Mouse (Mus musculus) kidney, embryonic 15.5 days (tissue): Measurements from ENCODE around the gene Sned1. TPM values are rescaled to one million over a fixed set of nuclear protein-coding genes. Genes with fewer than 3 reads are reported as not detected.

Source experiments
- ATAC-seq: fragments of 200-750 bp; cut with Nextera tagmentation; replicated peaks from 2 replicates; pipeline ENCODE4 v1.8.0; 2017; ENCODE audit warnings: moderate TSS enrichment; ENCODE audit not compliant: low FRiP score
- H3K27ac ChIP-seq: fragments of 300-500 bp; sonication (generic); 2 replicates; pipeline ENCODE4 v1.5.1; 2015; ENCODE audit warnings: mild to moderate bottlenecking, inconsistent platforms
- H3K27me3 ChIP-seq: fragments of 300-500 bp; sonication (generic); 2 replicates; pipeline ENCODE4 v1.6.1; 2015; ENCODE audit warnings: inconsistent platforms
- H3K36me3 ChIP-seq: fragments of 300-500 bp; sonication (generic); 2 replicates; pipeline ENCODE4 v1.6.1; 2015; ENCODE audit warnings: inconsistent platforms
- H3K4me1 ChIP-seq: fragments of 300-500 bp; sonication (generic); 2 replicates; pipeline ENCODE4 v1.6.1; 2015; ENCODE audit warnings: inconsistent platforms
- H3K4me2 ChIP-seq: fragments of 300-500 bp; sonication (generic); 2 replicates; pipeline ENCODE4 v1.6.1; 2015; ENCODE audit warnings: moderate library complexity, mild to moderate bottlenecking, inconsistent platforms
- H3K4me3 ChIP-seq: fragments of 300-500 bp; sonication (generic); replicated peaks from 2 replicates; pipeline ENCODE4 v1.5.1; 2015; ENCODE audit warnings: mild to moderate bottlenecking, inconsistent platforms
- H3K9ac ChIP-seq: fragments of 300-500 bp; sonication (generic); 2 replicates; pipeline ENCODE4 v1.6.1; 2015; ENCODE audit warnings: mild to moderate bottlenecking, inconsistent platforms
- H3K9me3 ChIP-seq: fragments of 300-500 bp; sonication (generic); replicated peaks from 2 replicates; pipeline ENCODE4 v1.6.1; 2016; ENCODE audit warnings: inconsistent platforms
- WGBS: fragments of 180-500 bp; shearing (Covaris S2); methylation state at CpG from one replicate; pipeline ENCODE4 v1.1.7; 2015; ENCODE audit warnings: mixed read lengths; 5-methylcytosine and 5-hydroxymethylcytosine counted together
- polyA plus RNA-seq: library from polyadenylated mRNA; unstranded; fragments of >200 nt; fragmentation: Nextera tagmentation; extraction: Ambion mirVana; gene quantifications from 2 replicates; pipeline ENCODE4 v1.2.1, GENCODE M21; 2015

The Sned1 gene
- polyA plus RNA-seq, 1 experiment from 2014 or later = 14.7 TPM

DNA sequence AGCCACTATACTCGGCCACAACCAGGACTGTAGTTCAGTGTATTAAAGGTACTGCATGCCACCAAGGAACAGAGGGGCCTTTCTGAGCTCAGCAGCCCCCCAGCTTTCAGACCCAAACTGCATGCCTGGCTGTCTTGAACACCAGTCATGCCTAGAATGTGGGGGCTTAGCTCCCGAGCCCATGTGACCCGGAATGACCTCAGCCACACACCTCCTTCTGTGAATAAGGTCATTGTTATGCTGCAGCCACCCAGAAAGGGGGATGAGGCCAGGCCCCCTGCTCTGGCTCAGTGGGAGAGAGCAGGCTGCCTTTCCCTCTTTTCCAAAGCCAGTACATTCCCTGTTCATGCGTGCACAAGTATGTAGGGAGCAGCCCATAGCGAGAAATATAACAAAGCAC, 21.0 kb upstream of the Sned1 start:
- Histone ChIP-seq H3K4me1 (peaks cover 64% of the 10 kb centered on the region), H3K27me3 (no peaks in the 10 kb centered on the region), H3K4me3 (no peak overlapping the region), H3K36me3 (no peaks in the 10 kb centered on the region), H3K9ac (no peak overlapping the region), H3K9me3 (no peaks in the 10 kb centered on the region), H3K4me2 (no peak overlapping the region), H3K27ac (peak overlapping the region; percentile 51; the same call in 1 of the 2 replicates)
- ATAC-seq = no peak
- WGBS = 47% methylated on average over 5 of the region's 5 CpGs

DNA sequence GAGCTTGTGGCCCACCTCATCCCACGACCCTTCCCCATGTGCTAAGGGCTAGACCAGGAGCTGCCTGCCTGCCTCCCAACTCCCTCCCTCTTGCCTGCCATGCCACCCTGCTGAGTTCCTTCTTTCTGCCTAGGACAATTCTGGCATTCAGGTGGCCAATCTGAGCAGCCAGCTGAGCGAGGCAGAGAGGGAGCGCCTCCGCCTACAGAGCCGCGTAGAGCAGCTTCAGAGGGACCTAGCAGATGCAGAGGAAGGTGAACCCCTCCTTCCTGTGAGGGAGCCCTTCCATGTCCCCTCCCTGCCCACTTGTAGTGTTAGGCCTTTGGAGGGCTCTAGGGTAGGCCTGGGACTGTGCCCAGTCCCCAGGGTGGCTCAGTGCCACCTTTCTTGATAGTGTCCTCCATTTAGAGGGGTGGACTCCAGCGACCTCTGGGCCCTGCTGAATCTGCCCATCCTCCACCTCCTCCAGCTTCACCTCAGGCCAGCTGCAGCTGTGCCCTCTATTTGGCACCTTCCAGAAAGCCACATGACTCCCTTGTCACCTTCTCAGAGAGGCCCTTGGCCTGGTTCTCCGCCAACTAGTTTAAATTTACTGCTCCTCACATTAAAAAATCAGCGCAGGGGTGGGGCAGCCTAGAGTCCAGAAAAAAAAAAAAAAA, 18.7 kb upstream of the Sned1 start:
- Histone ChIP-seq H3K9me3 (no peaks in the 10 kb centered on the region), H3K27me3 (no peaks in the 10 kb centered on the region), H3K4me1 (peaks cover 40% of the 10 kb centered on the region), H3K27ac (no peak overlapping the region), H3K4me3 (no peak overlapping the region), H3K4me2 (no peak overlapping the region), H3K36me3 (no peaks in the 10 kb centered on the region), H3K9ac (no peak overlapping the region)
- no peak for ATAC-seq
- 64% methylated on average over 9 of the region's 9 CpGs for WGBS

DNA sequence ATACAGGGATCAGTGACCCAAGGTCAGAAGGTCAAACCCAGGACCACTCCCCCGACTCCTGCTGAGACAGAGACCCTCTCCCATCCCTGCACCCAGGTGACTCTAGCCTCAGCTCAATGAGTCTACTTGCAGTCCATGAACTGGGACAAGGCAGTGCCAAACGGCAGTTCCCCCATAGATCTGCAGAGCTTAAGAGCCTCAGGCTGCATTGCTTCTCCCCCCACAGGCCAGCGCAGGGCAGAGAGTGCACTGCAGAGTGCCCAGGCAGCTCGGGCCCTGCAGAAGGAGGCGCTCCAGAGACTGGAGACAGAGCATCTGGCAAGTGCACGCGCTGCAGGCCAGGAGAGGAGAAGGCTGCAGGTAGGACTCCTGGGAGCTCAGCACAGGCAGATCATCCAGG, 18.1 kb upstream of the Sned1 start:
- Histone ChIP-seq H3K4me2 (no peak overlapping the region), H3K4me1 (peaks cover 35% of the 10 kb centered on the region), H3K27me3 (no peaks in the 10 kb centered on the region), H3K9me3 (no peaks in the 10 kb centered on the region), H3K9ac (no peak overlapping the region), H3K36me3 (no peaks in the 10 kb centered on the region), H3K27ac (0 out of 2 replicates have a peak overlapping the region, but pooled peaks have one; percentile 32), H3K4me3 (no peak overlapping the region)
- 55% methylated on average over 7 of the region's 7 CpGs for WGBS
- no peak for ATAC-seq

DNA sequence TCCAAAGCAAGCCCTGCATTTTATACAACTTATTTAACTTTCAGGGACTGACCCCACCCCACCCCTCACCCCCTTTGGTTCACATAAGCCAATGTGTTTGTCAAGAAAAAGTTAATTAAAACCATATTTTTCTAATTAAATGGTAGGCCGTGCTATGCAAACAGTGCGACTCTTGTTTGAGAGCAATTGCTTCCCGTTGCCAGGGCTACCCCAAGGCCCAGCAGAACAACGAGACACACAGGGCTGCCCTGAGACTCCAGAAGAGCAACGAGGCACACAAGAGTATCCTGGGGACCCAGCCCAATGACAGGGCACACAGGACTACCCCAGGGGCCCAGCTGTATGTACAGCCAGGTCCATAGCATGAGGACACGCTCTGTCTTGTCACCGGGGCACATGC, 14.9 kb upstream of the Sned1 start:
- no peak for ATAC-seq
- no peak overlapping the region for H3K4me3 ChIP-seq
- no peaks in the 10 kb centered on the region for H3K9me3 ChIP-seq
- no peaks in the 10 kb centered on the region for H3K36me3 ChIP-seq
- no peak overlapping the region for H3K9ac ChIP-seq
- 0 out of 2 replicates have a peak, but pooled peaks cover 4% of the 10 kb centered on the region for H3K27me3 ChIP-seq
- WGBS = 74% methylated on average over 7 of the region's 7 CpGs
- H3K4me2 ChIP-seq = no peak overlapping the region
- peaks cover 31% of the 10 kb centered on the region for H3K4me1 ChIP-seq
- no peak overlapping the region for H3K27ac ChIP-seq

DNA sequence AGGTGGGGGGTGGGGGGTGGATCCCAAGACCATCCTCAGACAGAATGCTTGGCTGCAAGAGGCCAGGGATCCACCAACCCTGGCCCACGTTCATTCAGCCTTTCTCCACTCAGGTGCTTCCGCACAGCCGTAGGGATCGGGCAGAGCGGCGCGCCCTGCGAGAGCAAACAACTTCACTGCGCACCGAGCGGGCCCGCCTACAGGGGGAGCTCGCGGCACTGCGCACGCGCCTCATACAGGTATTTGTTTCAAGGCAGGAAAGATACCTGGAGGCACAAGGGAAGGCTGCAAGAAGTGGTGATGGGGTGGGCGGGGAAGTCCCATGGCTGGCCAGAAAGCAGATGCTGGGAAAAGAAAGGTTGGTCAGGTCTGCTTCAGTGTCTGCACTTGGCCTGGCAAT, 11.7 kb upstream of the Sned1 start:
- H3K36me3 ChIP-seq = no peaks in the 10 kb centered on the region
- H3K4me1 ChIP-seq = peaks cover 32% of the 10 kb centered on the region
- H3K4me3 ChIP-seq = no peak overlapping the region
- ATAC-seq = peak; percentile 4; the same call in 1 of the 2 replicates
- H3K27me3 ChIP-seq = 0 out of 2 replicates have a peak, but pooled peaks cover 4% of the 10 kb centered on the region
- H3K9me3 ChIP-seq = no peaks in the 10 kb centered on the region
- H3K4me2 ChIP-seq = no peak overlapping the region
- WGBS = 17% methylated on average over 18 of the region's 18 CpGs
- H3K9ac ChIP-seq = no peak overlapping the region
- H3K27ac ChIP-seq = no peak overlapping the region

DNA sequence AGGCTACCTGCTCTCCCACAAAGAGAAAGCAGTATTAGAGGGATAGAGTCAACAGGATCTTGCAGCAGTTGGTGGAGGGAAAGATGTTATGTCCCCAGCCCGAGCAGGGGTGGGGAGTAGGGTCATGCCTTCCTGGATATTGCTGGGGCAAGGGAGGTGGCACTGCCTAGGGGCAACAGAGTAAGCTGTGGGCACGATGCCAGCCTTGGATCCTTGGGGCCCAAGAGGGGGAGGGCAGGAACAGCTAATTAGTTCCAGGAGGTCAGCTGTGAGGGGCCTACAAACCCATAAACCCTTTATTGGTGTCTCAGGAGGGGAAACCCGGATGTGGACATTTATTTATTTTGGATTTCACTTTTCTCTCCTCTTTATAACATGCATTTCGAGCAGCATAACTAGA, 10.4 kb upstream of the Sned1 start:
- Histone ChIP-seq H3K4me3 (no peak overlapping the region), H3K4me1 (peaks cover 32% of the 10 kb centered on the region), H3K36me3 (no peaks in the 10 kb centered on the region), H3K27ac (peak overlapping the region; percentile 73), H3K9ac (no peak overlapping the region), H3K4me2 (no peak overlapping the region; the same call in 1 of the 2 replicates), H3K9me3 (no peaks in the 10 kb centered on the region), H3K27me3 (0 out of 2 replicates have a peak, but pooled peaks cover 4% of the 10 kb centered on the region)
- ATAC-seq = no peak
- 11% methylated on average over 4 of the region's 4 CpGs for WGBS

DNA sequence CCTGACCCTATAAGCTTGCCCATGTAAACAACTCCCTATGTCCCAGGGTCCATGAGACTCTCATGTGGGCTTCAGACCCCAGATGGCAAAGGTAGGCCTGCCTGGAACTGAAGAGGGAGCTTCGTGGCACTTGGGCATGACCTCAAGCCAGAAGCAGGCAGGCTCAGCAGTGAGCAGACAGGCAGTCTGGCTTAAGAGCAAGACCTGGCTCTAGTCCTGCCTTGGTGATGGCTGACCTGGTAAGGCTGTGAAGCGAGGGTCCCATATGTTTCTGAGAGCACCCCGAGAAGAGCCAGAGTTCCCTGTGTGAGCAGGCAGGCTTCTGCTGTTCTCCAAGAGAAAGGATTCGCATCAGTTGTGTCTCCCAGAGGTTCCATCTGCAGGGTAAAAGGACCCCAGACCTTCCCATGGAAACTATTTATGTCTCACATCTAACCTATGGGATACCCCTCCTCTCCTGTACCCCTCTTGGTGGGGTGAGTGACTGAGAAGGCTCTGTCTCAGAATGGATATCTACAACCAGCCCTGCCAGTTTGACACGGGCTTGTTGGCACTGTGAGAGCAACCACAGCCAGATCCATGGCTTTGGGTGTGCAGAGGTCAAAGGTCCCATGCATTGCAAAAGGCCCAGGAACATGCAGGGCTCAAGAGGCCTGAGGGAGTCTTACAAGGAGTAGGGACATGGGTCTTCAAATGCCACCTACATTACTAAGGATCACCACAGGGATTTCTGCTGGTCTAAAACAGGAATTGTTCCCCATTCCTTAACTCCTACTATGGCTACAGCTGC, 9.7 kb upstream of the Sned1 start:
- Histone ChIP-seq H3K4me2 (no peak overlapping the region), H3K9me3 (no peaks in the 10 kb centered on the region), H3K27me3 (0 out of 2 replicates have a peak, but pooled peaks cover 4% of the 10 kb centered on the region), H3K36me3 (no peaks in the 10 kb centered on the region), H3K9ac (no peak overlapping the region), H3K27ac (peak overlapping the region; percentile 73), H3K4me1 (peaks cover 32% of the 10 kb centered on the region), H3K4me3 (no peak overlapping the region)
- 66% methylated on average over 5 of the region's 5 CpGs for WGBS
- ATAC-seq = no peak

DNA sequence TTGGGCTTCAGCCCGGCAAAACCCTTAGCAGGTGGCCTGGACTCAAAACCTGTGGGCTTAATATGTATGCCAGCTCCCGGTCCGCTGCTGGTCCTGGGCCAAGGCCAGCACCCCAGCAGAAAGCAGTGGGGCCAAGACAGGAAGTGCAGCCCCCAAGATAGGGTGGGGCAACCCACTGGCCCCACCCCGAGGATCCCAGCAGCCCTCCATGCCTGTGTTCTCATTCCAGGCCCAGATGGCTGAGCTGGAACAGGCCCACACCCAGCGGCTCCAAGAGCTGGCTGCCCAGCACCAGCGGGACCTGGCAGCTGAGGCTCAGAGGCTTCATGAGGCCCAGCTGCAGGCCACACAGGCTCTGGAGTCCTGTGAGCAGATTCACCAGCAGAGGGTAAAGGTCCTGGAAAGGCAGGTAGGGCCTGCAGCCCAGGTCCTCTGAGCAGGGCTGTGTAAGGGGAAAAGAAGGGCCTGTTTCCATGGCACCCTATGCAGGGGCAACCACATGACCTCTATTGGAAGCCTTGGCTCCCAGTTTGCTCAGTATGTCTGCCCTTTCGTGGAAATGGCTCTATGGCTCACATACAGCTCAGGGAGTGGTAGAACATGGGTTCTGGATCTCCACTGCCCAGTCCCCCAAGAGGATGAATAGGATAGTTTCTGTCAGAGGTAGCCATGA, 8.2 kb upstream of the Sned1 start:
- Histone ChIP-seq H3K4me1 (peaks cover 32% of the 10 kb centered on the region), H3K9me3 (no peaks in the 10 kb centered on the region), H3K27ac (no peak overlapping the region), H3K27me3 (0 out of 2 replicates have a peak, but pooled peaks cover 4% of the 10 kb centered on the region), H3K4me2 (no peak overlapping the region), H3K4me3 (no peak overlapping the region), H3K9ac (no peak overlapping the region), H3K36me3 (no peaks in the 10 kb centered on the region)
- ATAC-seq = no peak
- 76% methylated on average over 7 of the region's 7 CpGs for WGBS

DNA sequence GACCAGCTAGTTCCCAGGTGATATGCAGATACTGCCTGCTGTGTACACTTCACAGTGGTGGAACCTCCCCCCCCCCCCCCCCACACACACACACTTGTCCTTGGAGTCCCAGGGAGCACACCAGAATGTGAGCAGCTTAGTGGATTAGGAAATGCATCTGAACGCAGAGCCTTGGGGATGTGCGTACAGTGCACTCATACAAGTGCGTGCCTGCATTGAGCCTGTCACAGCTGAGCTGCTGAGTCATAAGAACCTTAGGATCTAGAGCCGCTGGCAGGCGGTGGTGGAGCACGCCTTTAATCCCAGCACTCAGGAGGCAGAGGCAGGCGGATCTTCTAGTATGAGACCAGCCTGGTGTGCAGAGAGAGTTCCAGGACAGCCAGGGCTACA, 7.7 kb upstream of the Sned1 start:
- H3K4me3 ChIP-seq = no peak overlapping the region
- no peak for ATAC-seq
- 0 out of 2 replicates have a peak, but pooled peaks cover 4% of the 10 kb centered on the region for H3K27me3 ChIP-seq
- H3K9me3 ChIP-seq = no peaks in the 10 kb centered on the region
- H3K36me3 ChIP-seq = no peaks in the 10 kb centered on the region
- H3K9ac ChIP-seq = no peak overlapping the region
- H3K4me1 ChIP-seq = peaks cover 37% of the 10 kb centered on the region
- H3K4me2 ChIP-seq = no peak overlapping the region
- WGBS = 93% methylated on average over 7 of the region's 7 CpGs
- no peak overlapping the region for H3K27ac ChIP-seq

DNA sequence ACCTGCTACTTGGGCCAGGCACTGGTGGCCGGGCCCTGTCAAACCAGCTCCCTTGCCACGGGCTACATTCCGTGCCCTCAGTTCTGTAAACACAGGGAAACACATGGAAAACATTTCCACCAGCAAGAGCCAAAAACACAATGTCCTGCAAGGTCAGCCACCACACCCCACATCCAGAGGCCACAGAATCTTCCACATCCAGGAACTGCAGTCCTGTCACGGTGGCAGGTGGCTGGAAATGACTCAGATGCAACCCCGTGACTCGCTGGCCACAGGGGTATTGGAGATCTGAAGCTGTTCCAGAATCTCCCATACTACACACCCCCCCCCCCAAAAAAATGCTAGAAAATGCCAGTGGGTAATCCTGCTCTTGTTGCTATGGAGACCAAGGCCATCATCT, 6.4 kb upstream of the Sned1 start:
- no peaks in the 10 kb centered on the region; the same call in 1 of the 2 replicates for H3K27me3 ChIP-seq
- peaks cover 46% of the 10 kb centered on the region for H3K4me1 ChIP-seq
- H3K36me3 ChIP-seq = no peaks in the 10 kb centered on the region
- WGBS = 88% methylated on average over 6 of the region's 6 CpGs
- no peaks in the 10 kb centered on the region for H3K9me3 ChIP-seq
- H3K4me2 ChIP-seq = no peak overlapping the region
- ATAC-seq = no peak
- no peak overlapping the region for H3K4me3 ChIP-seq
- no peak overlapping the region for H3K27ac ChIP-seq
- H3K9ac ChIP-seq = no peak overlapping the region

DNA sequence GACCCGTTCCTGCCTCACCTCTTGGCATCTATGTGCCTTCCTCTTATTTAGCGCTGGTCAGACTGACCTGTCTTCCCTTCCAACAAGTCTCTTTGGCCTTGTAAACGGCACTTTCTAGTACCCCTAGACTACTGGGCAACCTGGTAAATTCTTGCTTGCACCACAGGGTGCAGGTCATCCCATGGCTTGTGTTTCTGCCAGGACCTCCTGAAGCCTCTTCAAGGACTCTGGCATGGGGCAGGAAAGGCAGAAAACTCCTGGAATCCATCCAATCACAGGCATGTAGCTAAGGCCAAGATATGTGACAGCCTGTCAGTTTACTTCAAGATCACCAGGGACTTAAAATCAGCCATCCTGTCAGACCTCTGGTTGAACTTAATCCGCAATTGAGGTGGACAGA, 6.0 kb upstream of the Sned1 start:
- H3K4me1 ChIP-seq = peaks cover 45% of the 10 kb centered on the region
- peaks cover 2% of the 10 kb centered on the region; the same call in 1 of the 2 replicates for H3K27me3 ChIP-seq
- no peak overlapping the region for H3K9ac ChIP-seq
- no peak overlapping the region for H3K27ac ChIP-seq
- H3K9me3 ChIP-seq = no peaks in the 10 kb centered on the region
- H3K36me3 ChIP-seq = no peaks in the 10 kb centered on the region
- no peak overlapping the region for H3K4me2 ChIP-seq
- no peak overlapping the region for H3K4me3 ChIP-seq
- no peak for ATAC-seq
- WGBS = 80% methylated on average over 4 of the region's 4 CpGs

DNA sequence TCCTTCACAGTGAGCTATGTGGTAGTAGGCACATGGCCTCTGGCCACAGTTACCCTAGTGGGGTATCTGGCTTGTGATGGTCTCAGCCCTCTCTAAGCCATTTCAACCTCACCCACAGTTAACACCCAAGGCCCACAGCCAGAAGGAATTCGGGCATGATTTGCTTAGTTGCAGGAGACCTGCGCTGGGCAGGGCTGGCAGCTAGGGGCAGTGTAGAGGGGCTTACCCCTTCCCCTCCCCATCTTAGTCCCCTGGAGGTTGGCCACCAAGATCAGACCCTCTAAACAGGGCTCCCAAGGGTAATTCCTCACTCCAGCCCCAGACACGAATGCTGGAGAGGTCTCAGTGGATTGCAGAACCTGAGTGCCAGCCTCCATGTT, 894 bp downstream of the Sned1 start:
- Histone ChIP-seq H3K9ac (peak overlapping the region; percentile 56), H3K4me3 (peak overlapping the region; percentile 62), H3K4me1 (peaks cover 50% of the 10 kb centered on the region), H3K4me2 (peak overlapping the region; percentile 99), H3K9me3 (no peaks in the 10 kb centered on the region), H3K36me3 (0 out of 2 replicates have a peak, but pooled peaks cover 4% of the 10 kb centered on the region), H3K27me3 (peaks cover 15% of the 10 kb centered on the region; the same call in 1 of the 2 replicates), H3K27ac (0 out of 2 replicates have a peak overlapping the region, but pooled peaks have one; percentile 37)
- ATAC-seq = peak; percentile 19
- 11% methylated on average over 3 of the region's 3 CpGs for WGBS
